Mouse (Mus musculus) thymus, adult 2 months (tissue): ENCODE data around the gene Susd6.

ENCODE experiments used
- CTCF ChIP-seq: fragments of 200-500 bp; IDR thresholded peaks from 2 replicates; pipeline ENCODE4 v1.5.1; 2012; ENCODE audit warnings: mild to moderate bottlenecking, control low read depth, low read length, moderate library complexity, borderline replicate concordance; ENCODE audit not compliant: control insufficient read depth, poor library complexity, insufficient read depth; ENCODE audit errors: extremely low read depth
- POLR2A ChIP-seq: fragments of 200-500 bp; IDR thresholded peaks from 2 replicates; pipeline ENCODE4 v1.6.1; 2012; ENCODE audit warnings: mild to moderate bottlenecking, low read length, control low read depth, moderate library complexity; ENCODE audit not compliant: control insufficient read depth, poor library complexity, insufficient read depth; ENCODE audit errors: extremely low read depth

DNA sequence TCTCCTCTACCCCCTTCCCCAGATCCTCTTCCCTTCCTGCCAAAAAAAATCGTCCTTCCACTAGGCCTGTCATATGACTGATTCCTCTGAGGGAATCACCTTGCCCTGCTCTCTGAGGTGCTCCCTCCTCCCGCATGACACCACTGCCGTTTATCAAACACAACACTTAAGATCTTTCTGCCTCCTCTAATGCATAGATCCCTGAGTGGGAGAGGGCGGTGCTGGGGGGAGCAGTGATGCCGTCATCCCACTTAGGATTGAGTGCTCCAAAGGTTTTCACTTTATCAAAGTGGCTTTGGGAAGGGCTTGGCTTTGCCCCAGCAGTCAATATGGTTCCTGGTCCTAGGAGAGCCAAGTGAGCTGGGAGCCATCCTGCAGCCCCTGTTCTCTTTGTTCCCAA, 93.6 kb downstream of the Susd6 start:
- TF ChIP-seq CTCF (no peak), POLR2A (no peak)
